Mouse (Mus musculus) kidney, adult 2 months (tissue): ENCODE measurements around the gene Lyg1.

ENCODE experiments used
- CTCF ChIP-seq: fragments of 200-500 bp; conservative IDR thresholded peaks from 2 replicates; pipeline ENCODE4 v1.5.1; 2011; ENCODE audit warnings: low read depth, mild to moderate bottlenecking, control low read depth, low read length, moderate library complexity, mixed read lengths; ENCODE audit not compliant: insufficient read depth, insufficient read length
- POLR2A ChIP-seq: fragments of 200-500 bp; IDR thresholded peaks from one replicate; pipeline ENCODE4 v1.6.1; 2011; ENCODE audit warnings: low read depth, low read length, control low read depth

DNA sequence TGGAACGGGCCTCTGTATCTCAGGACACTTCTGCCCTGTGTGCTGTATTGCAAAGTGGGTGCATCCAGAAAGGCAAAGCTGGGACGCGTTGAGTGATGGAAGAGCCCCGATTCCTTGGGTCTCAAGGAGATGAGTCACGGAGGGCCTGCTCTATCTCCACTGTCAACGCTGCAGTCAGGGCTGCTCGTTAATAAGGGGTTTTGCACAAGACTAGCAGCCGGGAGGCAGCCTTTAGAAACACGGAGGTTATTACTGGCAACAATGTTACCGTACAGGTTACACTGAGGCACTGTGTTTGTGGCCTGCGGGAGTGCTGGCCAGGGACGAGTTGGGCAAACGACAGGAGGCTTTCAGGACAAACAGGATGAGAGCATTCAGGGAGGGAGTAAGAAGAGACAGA is 39.9 kb downstream of the Lyg1 start:
- TF ChIP-seq POLR2A = no peak
- no peak for TF ChIP-seq CTCF
